Mouse (Mus musculus) erythroblast, embryonic 14.5 days (primary cell): ENCODE data around the gene Cd47.

Experiments used
- GATA1 ChIP-seq: IDR thresholded peaks from 2 replicates; pipeline ENCODE4 v1.6.1; 2012; ENCODE audit warnings: low read length, inconsistent platforms, mixed read lengths
- TAL1 ChIP-seq: IDR thresholded peaks from 3 replicates; pipeline ENCODE4 v1.6.1; 2012; ENCODE audit warnings: low read length, inconsistent platforms, mixed read lengths

DNA sequence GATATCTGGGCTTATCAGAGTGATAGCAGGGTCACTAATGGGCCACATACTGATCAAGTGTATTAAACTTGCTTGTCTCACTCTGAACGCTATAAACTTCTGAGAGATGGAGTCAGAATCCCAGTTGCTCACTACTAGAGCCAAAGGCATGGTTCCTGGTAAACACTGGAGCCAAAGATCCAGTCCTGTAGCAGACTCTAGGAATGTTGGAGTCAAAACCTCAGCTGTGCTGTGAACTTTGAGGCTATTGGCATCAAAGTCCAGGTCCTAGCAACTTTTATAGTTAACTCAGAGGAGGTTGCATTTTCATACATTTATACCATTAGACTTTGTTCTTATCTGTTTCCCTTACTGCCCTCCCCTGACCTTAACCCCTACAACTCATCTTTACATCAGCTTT, 74.2 kb downstream of the Cd47 start:
- TF ChIP-seq GATA1: no peak
- TF ChIP-seq TAL1: no peak
